Mouse (Mus musculus) CH12.LX (cell line): ENCODE measurements around the gene Usp7. TPM values are rescaled to one million over a fixed set of nuclear protein-coding genes. Genes with fewer than 3 reads are reported as not detected.
"Not testable (repeated sequence)": the region's sequence is repeated elsewhere in the genome, so short reads cannot be mapped to it uniquely, and the experiment has no call there.

Source experiments
- DNase-seq: peaks from one replicate; pipeline ENCODE4 v3.0.0-alpha.2; 2013; ENCODE audit errors: extremely low read depth
- H3K27ac ChIP-seq: 2 replicates; pipeline ENCODE4 v1.5.1; 2012; ENCODE audit warnings: low read depth, mild to moderate bottlenecking, control low read depth, moderate library complexity; ENCODE audit not compliant: insufficient read depth
- H3K27me3 ChIP-seq: replicated peaks from 2 replicates; pipeline ENCODE3; 2012; ENCODE audit warnings: inconsistent platforms
- H3K36me3 ChIP-seq, 2 experiments: replicated peaks in 1 of 2; 2 replicates each; pipeline versions ENCODE3 to v1.6.1; 2012; ENCODE audit warnings: inconsistent platforms in 1 of 2, low read length in 1 of 2, mild to moderate bottlenecking in 1 of 2, mixed read lengths in 1 of 2, moderate library complexity in 1 of 2; ENCODE audit not compliant: control insufficient read depth in 1 of 2, insufficient read depth in 1 of 2
- H3K4me1 ChIP-seq, 2 experiments: 2 replicates each; pipeline ENCODE4 v1.6.1; 2012; ENCODE audit warnings: inconsistent platforms in 1 of 2, moderate library complexity in 1 of 2; ENCODE audit not compliant: insufficient read depth in 2 of 2, control insufficient read depth in 1 of 2
- H3K4me2 ChIP-seq: 2 replicates; pipeline ENCODE4 v1.6.1; 2012; ENCODE audit warnings: low read depth, mild to moderate bottlenecking, control low read depth; ENCODE audit not compliant: poor library complexity, insufficient read depth, severe bottlenecking
- H3K4me3 ChIP-seq, 3 experiments: fragments of 150-350 bp in 1 of 3; sonication (generic) in 1 of 3; replicated peaks in 1 of 3; 2 replicates each; pipeline versions ENCODE3 to v1.5.1; 2011 to 2012; ENCODE audit warnings: low read depth in 2 of 3, low read length in 2 of 3, mild to moderate bottlenecking in 2 of 3, moderate library complexity in 2 of 3, control low read depth in 1 of 3, improper control_type of control experiment in 1 of 3, inconsistent platforms in 1 of 3, mixed read lengths in 1 of 3; ENCODE audit not compliant: poor library complexity in 1 of 3
- H3K79me2 ChIP-seq: replicated peaks from 2 replicates; pipeline ENCODE4 v1.6.1; 2012; ENCODE audit warnings: mild to moderate bottlenecking, moderate library complexity; ENCODE audit not compliant: control insufficient read depth, poor library complexity, insufficient read depth, severe bottlenecking; ENCODE audit errors: extremely low read depth
- H3K9ac ChIP-seq: 2 replicates; pipeline ENCODE4 v1.6.1; 2012; ENCODE audit warnings: low read depth, mild to moderate bottlenecking, control low read depth, moderate library complexity; ENCODE audit not compliant: insufficient read depth
- H3K9me3 ChIP-seq: replicated peaks from 2 replicates; pipeline ENCODE3; 2012; ENCODE audit warnings: low read length, inconsistent platforms, mixed read lengths
- CHD1 ChIP-seq: IDR thresholded peaks from 2 replicates; pipeline ENCODE4 v1.6.1; 2012; ENCODE audit warnings: low read depth, low read length, improper control_type of control experiment, inconsistent platforms
- CHD2 ChIP-seq: IDR thresholded peaks from 2 replicates; pipeline ENCODE4 v1.6.1; 2011; ENCODE audit warnings: low read length, improper control_type of control experiment
- HCFC1 ChIP-seq: IDR thresholded peaks from 2 replicates; pipeline ENCODE4 v1.6.1; 2012; ENCODE audit warnings: low read depth, mild to moderate bottlenecking, inconsistent platforms, low read length, improper control_type of control experiment
- JUN ChIP-seq: IDR thresholded peaks from 2 replicates; pipeline ENCODE4 v1.6.1; 2011; ENCODE audit warnings: low read depth, mild to moderate bottlenecking, low read length, improper control_type of control experiment, moderate library complexity; ENCODE audit not compliant: insufficient read depth
- KAT2A ChIP-seq: IDR thresholded peaks from 2 replicates; pipeline ENCODE4 v1.6.1; 2012; ENCODE audit warnings: low read length, improper control_type of control experiment, inconsistent platforms; ENCODE audit not compliant: insufficient replicate concordance
- MXI1 ChIP-seq: IDR thresholded peaks from 2 replicates; pipeline ENCODE4 v1.6.1; 2011; ENCODE audit warnings: mild to moderate bottlenecking, low read depth, low read length, improper control_type of control experiment
- MYC ChIP-seq: IDR thresholded peaks from 2 replicates; pipeline ENCODE4 v1.6.1; 2011; ENCODE audit warnings: low read depth, mild to moderate bottlenecking, improper control_type of control experiment, low read length
- NELFE ChIP-seq: IDR thresholded peaks from 2 replicates; pipeline ENCODE4 v1.6.1; 2011; ENCODE audit warnings: low read depth, low read length, improper control_type of control experiment
- NRF1 ChIP-seq: IDR thresholded peaks from 2 replicates; pipeline ENCODE4 v1.6.1; 2014; ENCODE audit warnings: low read depth, mild to moderate bottlenecking, inconsistent platforms, low read length, improper control_type of control experiment, moderate library complexity
- POLR2A ChIP-seq: IDR thresholded peaks from 2 replicates; pipeline ENCODE4 v1.6.1; 2011; ENCODE audit warnings: low read depth, mild to moderate bottlenecking, improper control_type of control experiment, low read length
- SMC3 ChIP-seq: IDR thresholded peaks from 2 replicates; pipeline ENCODE4 v1.6.1; 2011; ENCODE audit warnings: low read depth, low read length, improper control_type of control experiment
- TBP ChIP-seq: conservative IDR thresholded peaks from 2 replicates; pipeline ENCODE4 v1.6.1; 2011; ENCODE audit warnings: low read depth, low read length, improper control_type of control experiment
- TCF12 ChIP-seq: IDR thresholded peaks from 2 replicates; pipeline ENCODE4 v1.6.1; 2014; ENCODE audit warnings: low read depth, mild to moderate bottlenecking, inconsistent platforms, low read length, improper control_type of control experiment
- UBTF ChIP-seq: IDR thresholded peaks from 2 replicates; pipeline ENCODE4 v1.6.1; 2012; ENCODE audit warnings: low read depth, mild to moderate bottlenecking, inconsistent platforms, low read length, improper control_type of control experiment, moderate library complexity
- USF1 ChIP-seq: IDR thresholded peaks from 2 replicates; pipeline ENCODE4 v1.6.1; 2014; ENCODE audit warnings: low read depth, mild to moderate bottlenecking, inconsistent platforms, low read length, improper control_type of control experiment
- ZC3H11A ChIP-seq: IDR thresholded peaks from 2 replicates; pipeline ENCODE4 v1.6.1; 2012; ENCODE audit warnings: low read depth, mild to moderate bottlenecking, inconsistent platforms, low read length, improper control_type of control experiment
- ZMIZ1 ChIP-seq: IDR thresholded peaks from 2 replicates; pipeline ENCODE4 v1.6.1; 2012; ENCODE audit warnings: low read depth, mild to moderate bottlenecking, inconsistent platforms, low read length, improper control_type of control experiment
- ZNF384 ChIP-seq: IDR thresholded peaks from 2 replicates; pipeline ENCODE4 v1.6.1; 2012; ENCODE audit warnings: low read depth, low read length, improper control_type of control experiment, inconsistent platforms
- dilution Hi-C: fragments of 300-500 bp; cut with MboI; formaldehyde crosslinking; loops from 2 replicates; pipeline ENCODE4 v1.14.3; 2020; ENCODE audit warnings: low sequenced_read_pairs; ENCODE audit not compliant: extremely low pct_unique_long_range_greater_than_20kb, extremely low pct_ligation_motif_present
- in situ Hi-C: fragments of 300-500 bp; cut with MboI; formaldehyde crosslinking; loops from 3 replicates; pipeline ENCODE4 v1.14.3; 2019; ENCODE audit warnings: low sequenced_read_pairs, low pct_ligation_motif_present, low pct_unique_long_range_greater_than_20kb, mixed read lengths
- polyA plus RNA-seq: library from polyadenylated mRNA; unstranded; fragments of >175 nt; gene quantifications from 2 replicates; pipeline ENCODE4 v1.2.1, GENCODE M21; 2012; ENCODE audit warnings: low read depth; ENCODE audit not compliant: insufficient read length
- total RNA-seq, 2 experiments: library from RNA; depleted of rRNA; stranded (reverse); fragments of 300-350 nt in 1 of 2; fragments of >200 nt in 1 of 2; gene quantifications; 2 replicates each; pipeline ENCODE4 v1.2.3; 2012 to 2014

The Usp7 gene
- total and polyA plus RNA-seq, 3 experiments: 113 to 169 (median 143) TPM

- no peaks in the 10 kb centered on the region for H3K79me2 ChIP-seq
- H3K4me1 ChIP-seq: no peaks in the 10 kb centered on the region
- in situ Hi-C loops: loop anchor here (10.0 kb wide), 1 partner anchor 104 kb away; no protein-coding TSS in a partner anchor
- no peaks in the 10 kb centered on the region for H3K9me3 ChIP-seq
- no peaks in the 10 kb centered on the region for H3K36me3 ChIP-seq
- H3K27ac ChIP-seq: no peak overlapping the region
- no peaks in the 10 kb centered on the region for H3K27me3 ChIP-seq
- no peak for DNase-seq
- dilution Hi-C loops: no loop called here
- no peak overlapping the region for H3K9ac ChIP-seq
- TF ChIP-seq JUN (no peak), CHD2 (no peak)
- TF ChIP-seq, all 38 proteins: peak for 0
- H3K4me2 ChIP-seq: no peak overlapping the region
- no peak overlapping the region for H3K4me3 ChIP-seq
Measured at GRCm38 (mm10) chr16:8761005-8761404, 31.1 kb downstream of the Usp7 start.

- Histone ChIP-seq H3K9me3 (no peaks in the 10 kb centered on the region), H3K4me3 (no peak overlapping the region), H3K27ac (no peak overlapping the region), H3K36me3 (no peaks in the 10 kb centered on the region), H3K27me3 (no peaks in the 10 kb centered on the region)
- in situ Hi-C loops: no loop called here
- TF ChIP-seq KAT2A (no peak), POLR2A (no peak), MXI1 (no peak), NRF1 (no peak), MYC (no peak), SMC3 (no peak), TCF12 (no peak), NELFE (no peak), HCFC1 (no peak), UBTF (no peak), CHD1 (no peak), ZC3H11A (no peak), USF1 (no peak), ZMIZ1 (no peak)
- TF ChIP-seq, all 38 proteins: peak for 0
- H3K4me2 ChIP-seq: no peak overlapping the region
- H3K79me2 ChIP-seq: no peaks in the 10 kb centered on the region
- dilution Hi-C loops: no loop called here
- DNase-seq: no peak
- H3K4me1 ChIP-seq: no peaks in the 10 kb centered on the region
- no peak overlapping the region for H3K9ac ChIP-seq
Measured at GRCm38 (mm10) chr16:8758979-8759378, 33.1 kb downstream of the Usp7 start.

- dilution Hi-C loops: no loop called here
- no peaks in the 10 kb centered on the region for H3K79me2 ChIP-seq
- H3K36me3 ChIP-seq: no peaks in the 10 kb centered on the region
- no peak for TF ChIP-seq MXI1
- no peak for TF ChIP-seq ZNF384
- no peak for TF ChIP-seq TBP
- no peak overlapping the region for H3K9ac ChIP-seq
- H3K27me3 ChIP-seq: no peaks in the 10 kb centered on the region
- no peak for DNase-seq
- H3K4me1 ChIP-seq: no peaks in the 10 kb centered on the region
- H3K9me3 ChIP-seq: no peaks in the 10 kb centered on the region
- H3K4me3 ChIP-seq: no peak overlapping the region
- H3K4me2 ChIP-seq: no peak overlapping the region
- H3K27ac ChIP-seq: no peak overlapping the region
- in situ Hi-C loops: no loop called here
Measured at GRCm38 (mm10) chr16:8758193-8758592, 33.9 kb downstream of the Usp7 start.

GRCm38 (mm10) chr16:8757586-8757985, 34.5 kb downstream of the Usp7 start:
- dilution Hi-C loops, in situ Hi-C loops: not testable (repeated sequence)

More at GRCm38 (mm10) chr16:8757586-8757985, 34.5 kb downstream of the Usp7 start:
- not testable (repeated sequence) for H3K27me3 ChIP-seq, H3K9ac ChIP-seq, H3K4me3 ChIP-seq, H3K9me3 ChIP-seq, H3K4me2 ChIP-seq, H3K79me2 ChIP-seq, DNase-seq, H3K4me1 ChIP-seq, H3K27ac ChIP-seq, H3K36me3 ChIP-seq
